Mouse (Mus musculus) midbrain, embryonic 12.5 days (tissue): ENCODE results near the gene Dpf3. TPM values are rescaled to one million over a fixed set of nuclear protein-coding genes. Genes with fewer than 3 reads are reported as not detected.

Experiments used
- ATAC-seq: fragments of 200-750 bp; cut with Nextera tagmentation; 2 replicates; pipeline ENCODE4 v1.8.0; 2017; ENCODE audit warnings: low read depth, moderate TSS enrichment, moderate library complexity; ENCODE audit not compliant: low FRiP score
- H3K27ac ChIP-seq: fragments of 300-500 bp; sonication (generic); replicated peaks from 2 replicates; pipeline ENCODE4 v1.5.1; 2016; ENCODE audit warnings: mild to moderate bottlenecking
- H3K27me3 ChIP-seq: fragments of 300-500 bp; sonication (generic); 2 replicates; pipeline ENCODE4 v1.6.1; 2016; ENCODE audit warnings: mild to moderate bottlenecking
- H3K36me3 ChIP-seq: fragments of 300-500 bp; sonication (generic); 2 replicates; pipeline ENCODE4 v1.6.1; 2016
- H3K4me1 ChIP-seq: fragments of 300-500 bp; sonication (generic); 2 replicates; pipeline ENCODE4 v1.6.1; 2016
- H3K4me2 ChIP-seq: fragments of 300-500 bp; sonication (generic); replicated peaks from 2 replicates; pipeline ENCODE4 v1.6.1; 2016; ENCODE audit warnings: mild to moderate bottlenecking, moderate library complexity
- H3K4me3 ChIP-seq: fragments of 300-500 bp; sonication (generic); 2 replicates; pipeline ENCODE4 v1.5.1; 2016; ENCODE audit warnings: mild to moderate bottlenecking
- H3K9ac ChIP-seq: fragments of 300-500 bp; sonication (generic); replicated peaks from 2 replicates; pipeline ENCODE4 v1.6.1; 2016; ENCODE audit warnings: mild to moderate bottlenecking, moderate library complexity
- H3K9me3 ChIP-seq: fragments of 300-500 bp; sonication (generic); 2 replicates; pipeline ENCODE4 v1.6.1; 2016; ENCODE audit warnings: mild to moderate bottlenecking
- WGBS: fragments of 180-500 bp; shearing (Covaris S2); methylation state at CpG from one replicate; pipeline ENCODE4 v1.1.7; 2016; 5-methylcytosine and 5-hydroxymethylcytosine counted together
- polyA plus RNA-seq: library from polyadenylated mRNA; unstranded; fragments of >200 nt; fragmentation: Nextera tagmentation; extraction: Ambion mirVana; gene quantifications from 2 replicates; pipeline ENCODE4 v1.2.1, GENCODE M21; 2016

Dpf3 gene
- polyA plus RNA-seq, 1 experiment from 2014 or later, result 19.3 TPM

DNA sequence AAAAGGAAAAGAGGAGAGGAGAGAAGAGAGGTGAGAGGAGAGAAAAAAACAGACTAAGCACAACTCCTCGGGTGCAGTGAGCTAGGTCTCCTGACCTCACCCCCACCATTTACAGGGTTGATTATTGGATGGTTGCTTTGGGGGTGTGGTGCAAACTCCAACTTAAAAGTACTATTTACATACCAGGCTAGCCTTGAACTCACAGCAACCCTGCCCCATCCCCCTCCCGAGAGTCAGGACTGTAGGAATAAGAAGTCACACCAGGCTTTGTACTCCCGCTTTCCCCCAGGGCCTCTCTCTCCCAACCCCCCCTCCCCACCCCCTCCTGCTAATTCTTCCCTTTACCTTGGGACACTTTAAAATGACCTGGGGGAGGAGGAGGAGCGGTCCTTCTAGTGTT lies 8.8 kb upstream of the Dpf3 start:
- ATAC-seq, result no peak
- H3K36me3 ChIP-seq, result no peaks in the 10 kb centered on the region
- 87% methylated on average over 4 of the region's 4 CpGs for whole genome bisulfite sequencing

DNA sequence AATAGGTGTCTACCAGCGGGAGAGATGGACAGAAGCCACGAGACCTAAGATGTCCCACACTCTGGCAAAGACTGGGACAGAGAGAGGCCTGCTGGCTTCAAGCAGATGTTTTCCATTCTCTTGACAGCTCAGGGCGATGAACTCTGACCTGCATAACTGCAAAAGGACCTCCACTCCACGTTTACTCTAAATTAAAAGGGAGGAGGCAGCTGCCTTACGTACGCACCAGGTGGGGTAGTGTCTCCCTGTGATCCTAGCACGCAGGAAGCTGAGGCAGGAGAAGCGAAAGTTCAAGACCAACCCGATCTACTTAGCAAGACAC lies 8.4 kb upstream of the Dpf3 start:
- WGBS, result 72% methylated on average over 9 of the region's 9 CpGs
- Histone ChIP-seq H3K36me3 (no peaks in the 10 kb centered on the region), H3K9me3 (peaks cover 4% of the 10 kb centered on the region; the same call in 1 of the 2 replicates), H3K4me2 (no peak overlapping the region), H3K4me3 (no peak overlapping the region), H3K9ac (no peak overlapping the region), H3K4me1 (no peaks in the 10 kb centered on the region), H3K27me3 (no peaks in the 10 kb centered on the region), H3K27ac (no peak overlapping the region)
- no peak for ATAC-seq

More for the DNA sequence above, 8.8 kb upstream of the Dpf3 start:
- Histone ChIP-seq H3K9ac (no peak overlapping the region), H3K4me3 (no peak overlapping the region), H3K9me3 (peaks cover 2% of the 10 kb centered on the region; the same call in 1 of the 2 replicates), H3K4me1 (no peaks in the 10 kb centered on the region), H3K27ac (no peak overlapping the region), H3K27me3 (no peaks in the 10 kb centered on the region; the same call in 1 of the 2 replicates), H3K4me2 (no peak overlapping the region)

DNA sequence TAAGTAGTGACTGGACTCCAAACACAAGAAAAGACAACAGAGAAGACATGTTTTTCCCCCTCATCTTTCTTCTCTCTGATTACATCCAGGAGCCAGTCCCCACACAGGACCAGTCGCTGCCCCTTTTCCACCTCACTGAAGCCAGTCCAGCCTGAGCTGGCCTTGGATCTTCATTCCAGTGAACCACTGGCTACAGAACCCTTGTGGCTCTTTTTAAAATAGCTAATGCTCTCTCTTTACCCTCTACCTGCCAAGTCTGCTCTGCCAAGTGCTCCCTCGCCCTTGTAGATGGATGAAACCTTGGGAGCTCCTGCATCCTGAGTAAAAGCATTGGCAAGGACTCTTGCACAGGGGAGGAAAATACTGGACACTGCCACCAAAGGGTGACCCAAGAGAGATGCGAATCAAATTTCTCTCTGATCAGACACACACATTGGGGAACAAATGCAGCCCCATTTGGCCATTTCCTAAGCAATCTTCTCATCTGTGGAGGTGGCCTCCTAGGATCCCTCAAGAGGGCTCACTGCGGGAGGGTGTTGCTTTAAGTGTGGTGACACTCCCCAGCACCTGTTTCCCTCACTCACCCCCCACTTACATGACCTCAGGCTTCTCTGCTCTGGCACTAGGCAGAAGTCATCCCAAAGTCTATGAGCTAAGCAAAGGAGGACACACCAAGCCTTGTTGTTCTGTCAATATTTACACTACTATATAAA lies 7.9 kb upstream of the Dpf3 start:
- Histone ChIP-seq H3K36me3 (no peaks in the 10 kb centered on the region), H3K27me3 (no peaks in the 10 kb centered on the region), H3K9me3 (peaks cover 4% of the 10 kb centered on the region; the same call in 1 of the 2 replicates), H3K4me2 (no peak overlapping the region), H3K4me1 (no peaks in the 10 kb centered on the region), H3K9ac (no peak overlapping the region), H3K4me3 (no peak overlapping the region), H3K27ac (no peak overlapping the region)
- ATAC-seq, result no peak
- 80% methylated on average over 4 of the region's 4 CpGs for WGBS

GRCm38 (mm10) chr12:83494196-83494595 lies 6.7 kb upstream of the Dpf3 start:
- Histone ChIP-seq H3K27ac (no peak overlapping the region), H3K36me3 (no peaks in the 10 kb centered on the region), H3K9ac (no peak overlapping the region), H3K27me3 (no peaks in the 10 kb centered on the region), H3K9me3 (peaks cover 4% of the 10 kb centered on the region; the same call in 1 of the 2 replicates), H3K4me2 (no peak overlapping the region), H3K4me3 (no peak overlapping the region), H3K4me1 (no peaks in the 10 kb centered on the region)
- no peak for ATAC-seq
- 81% methylated on average over 9 of the region's 9 CpGs for WGBS

- Histone ChIP-seq H3K4me3 (no peak overlapping the region), H3K9ac (no peak overlapping the region), H3K4me1 (peaks cover 13% of the 10 kb centered on the region), H3K9me3 (peaks cover 4% of the 10 kb centered on the region; the same call in 1 of the 2 replicates), H3K27me3 (no peaks in the 10 kb centered on the region), H3K27ac (no peak overlapping the region), H3K36me3 (no peaks in the 10 kb centered on the region), H3K4me2 (no peak overlapping the region)
- WGBS, result 73% methylated on average over 3 of the region's 3 CpGs
- ATAC-seq, result no peak
Observed at GRCm38 (mm10) chr12:83492808-83493207, 5.3 kb upstream of the Dpf3 start.

- H3K9me3 ChIP-seq, result peaks cover 4% of the 10 kb centered on the region; the same call in 1 of the 2 replicates
- H3K4me2 ChIP-seq, result no peak overlapping the region
- H3K36me3 ChIP-seq, result no peaks in the 10 kb centered on the region
- WGBS, result 38% methylated on average over 1 of the region's 1 CpGs
- ATAC-seq, result no peak
- no peaks in the 10 kb centered on the region for H3K27me3 ChIP-seq
- peaks cover 13% of the 10 kb centered on the region for H3K4me1 ChIP-seq
- H3K4me3 ChIP-seq, result no peak overlapping the region
- H3K9ac ChIP-seq, result no peak overlapping the region
- H3K27ac ChIP-seq, result no peak overlapping the region
Observed at GRCm38 (mm10) chr12:83491609-83492008, 4.1 kb upstream of the Dpf3 start.

DNA sequence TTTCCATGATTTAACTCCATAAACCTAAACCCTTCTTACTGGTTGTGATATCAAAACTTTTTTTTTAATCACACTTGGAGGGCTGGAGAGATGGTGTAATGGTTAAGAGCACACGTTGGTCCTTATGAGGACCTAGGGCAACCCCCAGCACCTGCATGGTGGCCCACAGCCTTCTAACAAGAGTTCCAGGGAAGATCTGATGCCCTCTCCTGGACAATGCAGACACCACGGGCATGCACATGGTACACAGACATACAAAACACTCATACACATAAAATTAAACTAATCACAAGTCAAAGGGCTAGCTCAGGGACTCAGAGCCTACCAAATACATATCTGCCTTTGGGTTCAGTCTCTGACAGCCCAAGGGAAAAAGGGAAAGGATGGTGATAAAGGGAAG lies 2.2 kb upstream of the Dpf3 start:
- H3K27ac ChIP-seq, result no peak overlapping the region
- H3K4me1 ChIP-seq, result peaks cover 19% of the 10 kb centered on the region
- no peak overlapping the region for H3K4me2 ChIP-seq
- peaks cover 4% of the 10 kb centered on the region; the same call in 1 of the 2 replicates for H3K9me3 ChIP-seq
- no peak overlapping the region for H3K9ac ChIP-seq
- H3K4me3 ChIP-seq, result no peak overlapping the region
- WGBS, result 26% methylated on average over 2 of the region's 2 CpGs
- ATAC-seq, result no peak
- no peaks in the 10 kb centered on the region for H3K36me3 ChIP-seq
- H3K27me3 ChIP-seq, result peaks cover 1% of the 10 kb centered on the region; the same call in 1 of the 2 replicates

DNA sequence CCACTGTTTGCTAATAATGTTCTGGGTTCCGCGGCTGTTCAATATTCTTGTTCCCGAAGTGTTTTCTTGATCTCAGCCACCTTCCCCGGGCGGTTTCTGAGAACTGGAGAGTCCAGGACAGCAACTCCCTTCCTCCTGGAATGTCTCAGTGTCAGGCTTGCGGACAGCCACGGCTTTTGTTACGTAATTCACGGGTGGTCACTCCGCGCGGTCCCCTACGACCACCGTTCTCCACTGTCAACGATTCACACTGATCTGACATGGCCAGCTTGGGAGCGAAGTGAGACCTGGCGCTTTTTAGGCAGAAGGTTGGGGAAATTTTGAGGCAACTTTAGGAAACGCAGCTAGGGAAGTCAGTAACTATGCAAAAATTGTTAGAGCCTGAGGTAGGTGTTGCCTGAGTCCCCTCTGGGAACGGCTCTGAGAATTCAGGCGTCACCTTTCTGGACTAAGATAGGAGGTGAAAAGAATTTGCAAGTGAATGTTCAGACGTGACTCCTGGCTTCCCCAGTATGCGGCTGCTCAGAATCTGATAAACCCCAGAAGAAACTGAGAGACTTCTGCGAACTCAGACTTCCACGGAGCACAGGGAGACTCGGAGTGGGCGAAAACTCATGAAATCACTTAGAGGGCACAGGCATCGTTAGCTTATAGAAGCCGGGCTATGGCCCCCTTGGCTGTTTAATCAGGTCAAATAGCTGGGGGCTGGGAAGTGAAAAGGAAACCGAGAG lies 860 bp upstream of the Dpf3 start:
- H3K27me3 ChIP-seq, result peaks cover 12% of the 10 kb centered on the region

GRCm38 (mm10) chr12:83486671-83487461 lies 650 bp downstream of the Dpf3 start:
- Histone ChIP-seq H3K4me1 (peaks cover 25% of the 10 kb centered on the region), H3K27ac (peak overlapping the region; percentile 88), H3K36me3 (no peaks in the 10 kb centered on the region), H3K9ac (peak overlapping the region; percentile 77), H3K4me3 (peak overlapping the region; percentile 75), H3K4me2 (peak overlapping the region; percentile 99), H3K9me3 (peaks cover 4% of the 10 kb centered on the region; the same call in 1 of the 2 replicates), H3K27me3 (peaks cover 16% of the 10 kb centered on the region)
- under 1% methylated on average over 73 of the region's 73 CpGs for WGBS
- ATAC-seq, result peak; percentile 71

More for the DNA sequence above, 860 bp upstream of the Dpf3 start:
- Histone ChIP-seq H3K4me3 (peak overlapping the region; percentile 75), H3K9ac (peak overlapping the region; percentile 50), H3K4me2 (peak overlapping the region; percentile 99), H3K27ac (no peak overlapping the region), H3K9me3 (peaks cover 4% of the 10 kb centered on the region; the same call in 1 of the 2 replicates), H3K4me1 (peaks cover 25% of the 10 kb centered on the region), H3K36me3 (no peaks in the 10 kb centered on the region)
- under 1% methylated on average over 29 of the region's 29 CpGs for WGBS
- no peak for ATAC-seq

GRCm38 (mm10) chr12:83485911-83486670 lies 1.4 kb downstream of the Dpf3 start:
- H3K27ac ChIP-seq, result peak overlapping the region; percentile 88
- under 1% methylated on average over 53 of the region's 53 CpGs for WGBS
- peaks cover 16% of the 10 kb centered on the region for H3K27me3 ChIP-seq
- peaks cover 25% of the 10 kb centered on the region for H3K4me1 ChIP-seq
- peak overlapping the region; percentile 77 for H3K9ac ChIP-seq
- ATAC-seq, result no peak
- no peaks in the 10 kb centered on the region for H3K36me3 ChIP-seq
- no peaks in the 10 kb centered on the region for H3K9me3 ChIP-seq
- H3K4me3 ChIP-seq, result peak overlapping the region; percentile 75
- peak overlapping the region; percentile 99 for H3K4me2 ChIP-seq
